Mouse (Mus musculus): Measurements from ENCODE around the gene Cpb2. TPM values are rescaled to one million over a fixed set of nuclear protein-coding genes. Genes with fewer than 3 reads are reported as not detected.

Cpb2 gene
- polyA plus RNA-seq, 1 experiment from 2014 or later = 198 TPM

- whole genome bisulfite sequencing (ENCODE audit: insufficient replicate concordance) = 84% methylated on average over 11 of the region's 11 CpGs
- H3K27me3 ChIP-seq (ENCODE audit: control insufficient read depth, insufficient read depth, low read depth, low read length) = no peaks in the 10 kb centered on the region
- ATAC-seq (ENCODE audit: low read depth) = no peak
- H3K4me2 ChIP-seq (ENCODE audit: low read depth, low read length) = no peak overlapping the region
- H3K4me3 ChIP-seq (ENCODE audit: low read depth, low read length) = no peak overlapping the region
- H3K27ac ChIP-seq (ENCODE audit: low read length) = no peak overlapping the region
- H3K9ac ChIP-seq (ENCODE audit: low read depth, low read length) = no peak overlapping the region
- H3K9me3 ChIP-seq (replicated peaks; ENCODE audit: control insufficient read depth, low read length) = no peaks in the 10 kb centered on the region
- no peaks in the 10 kb centered on the region for H3K4me1 ChIP-seq (ENCODE audit: control insufficient read depth, low read depth, low read length)
- no peaks in the 10 kb centered on the region for H3K36me3 ChIP-seq (ENCODE audit: control insufficient read depth, insufficient read depth)
Observed at GRCm38 (mm10) chr14:75213752-75214151, 28.3 kb upstream of the Cpb2 start.

GRCm38 (mm10) chr14:75218843-75219242 is 23.2 kb upstream of the Cpb2 start:
- Histone ChIP-seq H3K9ac (ENCODE audit: low read depth, low read length) (no peak overlapping the region), H3K4me3 (ENCODE audit: low read depth, low read length) (no peak overlapping the region), H3K4me1 (ENCODE audit: control insufficient read depth, low read depth, low read length) (no peaks in the 10 kb centered on the region; the same call in 1 of the 2 replicates), H3K27ac (ENCODE audit: low read length) (no peak overlapping the region), H3K9me3 (replicated peaks; ENCODE audit: control insufficient read depth, low read length) (no peaks in the 10 kb centered on the region), H3K27me3 (ENCODE audit: control insufficient read depth, insufficient read depth, low read depth, low read length) (no peaks in the 10 kb centered on the region), H3K4me2 (ENCODE audit: low read depth, low read length) (no peak overlapping the region), H3K36me3 (ENCODE audit: control insufficient read depth, insufficient read depth) (no peaks in the 10 kb centered on the region)
- no peak for ATAC-seq (ENCODE audit: low read depth)
- WGBS (ENCODE audit: insufficient replicate concordance) = 64% methylated on average over 2 of the region's 2 CpGs

- H3K9me3 ChIP-seq (replicated peaks; ENCODE audit: control insufficient read depth, low read length) = no peaks in the 10 kb centered on the region
- no peak overlapping the region for H3K27ac ChIP-seq (ENCODE audit: low read length)
- peak; percentile 64; the same call in 1 of the 2 replicates for ATAC-seq (ENCODE audit: low read depth)
- H3K9ac ChIP-seq (ENCODE audit: low read depth, low read length) = no peak overlapping the region
- no peaks in the 10 kb centered on the region for H3K27me3 ChIP-seq (ENCODE audit: control insufficient read depth, insufficient read depth, low read depth, low read length)
- H3K4me1 ChIP-seq (ENCODE audit: control insufficient read depth, low read depth, low read length) = no peaks in the 10 kb centered on the region; the same call in 1 of the 2 replicates
- H3K4me2 ChIP-seq (ENCODE audit: low read depth, low read length) = no peak overlapping the region
- 43% methylated on average over 5 of the region's 5 CpGs for WGBS (ENCODE audit: insufficient replicate concordance)
- no peaks in the 10 kb centered on the region for H3K36me3 ChIP-seq (ENCODE audit: control insufficient read depth, insufficient read depth)
- no peak overlapping the region for H3K4me3 ChIP-seq (ENCODE audit: low read depth, low read length)
Observed at GRCm38 (mm10) chr14:75219250-75219913, 22.7 kb upstream of the Cpb2 start.

- no peak overlapping the region for H3K9ac ChIP-seq (ENCODE audit: low read depth, low read length)
Observed at GRCm38 (mm10) chr14:75222386-75222785, 19.7 kb upstream of the Cpb2 start.

GRCm38 (mm10) chr14:75227453-75228084 is 14.5 kb upstream of the Cpb2 start:
- no peak for ATAC-seq (ENCODE audit: low read depth)
- 29% methylated on average over 6 of the region's 6 CpGs for WGBS (ENCODE audit: insufficient replicate concordance)
- H3K27ac ChIP-seq (ENCODE audit: low read length) = no peak overlapping the region

More at GRCm38 (mm10) chr14:75222386-75222785, 19.7 kb upstream of the Cpb2 start:
- Histone ChIP-seq H3K9me3 (replicated peaks; ENCODE audit: control insufficient read depth, low read length) (no peaks in the 10 kb centered on the region), H3K4me2 (ENCODE audit: low read depth, low read length) (no peak overlapping the region), H3K36me3 (ENCODE audit: control insufficient read depth, insufficient read depth) (no peaks in the 10 kb centered on the region), H3K27ac (ENCODE audit: low read length) (no peak overlapping the region), H3K4me3 (ENCODE audit: low read depth, low read length) (no peak overlapping the region), H3K4me1 (ENCODE audit: control insufficient read depth, low read depth, low read length) (no peaks in the 10 kb centered on the region; the same call in 1 of the 2 replicates), H3K27me3 (ENCODE audit: control insufficient read depth, insufficient read depth, low read depth, low read length) (no peaks in the 10 kb centered on the region)
- no peak for ATAC-seq (ENCODE audit: low read depth)
- 70% methylated on average over 6 of the region's 6 CpGs for WGBS (ENCODE audit: insufficient replicate concordance)

GRCm38 (mm10) chr14:75229834-75230233 is 12.3 kb upstream of the Cpb2 start:
- WGBS (ENCODE audit: insufficient replicate concordance) = 45% methylated on average over 2 of the region's 2 CpGs
- Histone ChIP-seq H3K9ac (ENCODE audit: low read depth, low read length) (no peak overlapping the region), H3K4me1 (ENCODE audit: control insufficient read depth, low read depth, low read length) (no peaks in the 10 kb centered on the region), H3K9me3 (replicated peaks; ENCODE audit: control insufficient read depth, low read length) (no peaks in the 10 kb centered on the region), H3K36me3 (ENCODE audit: control insufficient read depth, insufficient read depth) (no peaks in the 10 kb centered on the region), H3K4me2 (ENCODE audit: low read depth, low read length) (no peak overlapping the region), H3K4me3 (ENCODE audit: low read depth, low read length) (no peak overlapping the region), H3K27me3 (ENCODE audit: control insufficient read depth, insufficient read depth, low read depth, low read length) (no peaks in the 10 kb centered on the region), H3K27ac (ENCODE audit: low read length) (no peak overlapping the region)
- no peak for ATAC-seq (ENCODE audit: low read depth)

More at GRCm38 (mm10) chr14:75227453-75228084, 14.5 kb upstream of the Cpb2 start:
- no peaks in the 10 kb centered on the region for H3K27me3 ChIP-seq (ENCODE audit: control insufficient read depth, insufficient read depth, low read depth, low read length)
- H3K4me3 ChIP-seq (ENCODE audit: low read depth, low read length) = no peak overlapping the region
- no peaks in the 10 kb centered on the region for H3K4me1 ChIP-seq (ENCODE audit: control insufficient read depth, low read depth, low read length)
- no peaks in the 10 kb centered on the region for H3K36me3 ChIP-seq (ENCODE audit: control insufficient read depth, insufficient read depth)
- no peak overlapping the region for H3K9ac ChIP-seq (ENCODE audit: low read depth, low read length)
- H3K4me2 ChIP-seq (ENCODE audit: low read depth, low read length) = no peak overlapping the region
- H3K9me3 ChIP-seq (replicated peaks; ENCODE audit: control insufficient read depth, low read length) = no peaks in the 10 kb centered on the region

- Histone ChIP-seq H3K4me3 (ENCODE audit: low read depth, low read length) (no peak overlapping the region), H3K4me2 (ENCODE audit: low read depth, low read length) (no peak overlapping the region), H3K27ac (ENCODE audit: low read length) (peak overlapping the region; percentile 80), H3K9ac (ENCODE audit: low read depth, low read length) (no peak overlapping the region), H3K36me3 (ENCODE audit: control insufficient read depth, insufficient read depth) (no peaks in the 10 kb centered on the region), H3K27me3 (ENCODE audit: control insufficient read depth, insufficient read depth, low read depth, low read length) (no peaks in the 10 kb centered on the region), H3K4me1 (ENCODE audit: control insufficient read depth, low read depth, low read length) (peaks cover under 1% of the 10 kb centered on the region; the same call in 1 of the 2 replicates), H3K9me3 (replicated peaks; ENCODE audit: control insufficient read depth, low read length) (no peaks in the 10 kb centered on the region)
- 56% methylated on average over 5 of the region's 5 CpGs for WGBS (ENCODE audit: insufficient replicate concordance)
- ATAC-seq (ENCODE audit: low read depth) = peak; percentile 93
Observed at GRCm38 (mm10) chr14:75233070-75233469, 9.0 kb upstream of the Cpb2 start.

GRCm38 (mm10) chr14:75235552-75235951 is 6.5 kb upstream of the Cpb2 start:
- no peak overlapping the region for H3K27ac ChIP-seq (ENCODE audit: low read length)
- WGBS (ENCODE audit: insufficient replicate concordance) = 76% methylated on average over 8 of the region's 8 CpGs
- no peak for ATAC-seq (ENCODE audit: low read depth)

GRCm38 (mm10) chr14:75235955-75236635 is 6.0 kb upstream of the Cpb2 start:
- Histone ChIP-seq H3K4me2 (ENCODE audit: low read depth, low read length) (no peak overlapping the region), H3K9ac (ENCODE audit: low read depth, low read length) (no peak overlapping the region), H3K27me3 (ENCODE audit: control insufficient read depth, insufficient read depth, low read depth, low read length) (no peaks in the 10 kb centered on the region), H3K4me1 (ENCODE audit: control insufficient read depth, low read depth, low read length) (peaks cover 4% of the 10 kb centered on the region; the same call in 1 of the 2 replicates), H3K9me3 (replicated peaks; ENCODE audit: control insufficient read depth, low read length) (no peaks in the 10 kb centered on the region), H3K4me3 (ENCODE audit: low read depth, low read length) (no peak overlapping the region), H3K27ac (ENCODE audit: low read length) (no peak overlapping the region), H3K36me3 (ENCODE audit: control insufficient read depth, insufficient read depth) (no peaks in the 10 kb centered on the region)
- WGBS (ENCODE audit: insufficient replicate concordance) = 64% methylated on average over 9 of the region's 9 CpGs
- no peak for ATAC-seq (ENCODE audit: low read depth)

More at GRCm38 (mm10) chr14:75235552-75235951, 6.5 kb upstream of the Cpb2 start:
- H3K9me3 ChIP-seq (replicated peaks; ENCODE audit: control insufficient read depth, low read length) = no peaks in the 10 kb centered on the region
- no peaks in the 10 kb centered on the region for H3K27me3 ChIP-seq (ENCODE audit: control insufficient read depth, insufficient read depth, low read depth, low read length)
- no peak overlapping the region for H3K9ac ChIP-seq (ENCODE audit: low read depth, low read length)
- peaks cover 4% of the 10 kb centered on the region; the same call in 1 of the 2 replicates for H3K4me1 ChIP-seq (ENCODE audit: control insufficient read depth, low read depth, low read length)
- H3K36me3 ChIP-seq (ENCODE audit: control insufficient read depth, insufficient read depth) = no peaks in the 10 kb centered on the region
- H3K4me3 ChIP-seq (ENCODE audit: low read depth, low read length) = no peak overlapping the region
- H3K4me2 ChIP-seq (ENCODE audit: low read depth, low read length) = no peak overlapping the region

Measured in liver, embryonic 16.5 days (tissue).